Mouse (Mus musculus): Measurements from ENCODE around the gene Gm21972.

The Gm21972 gene

GRCm38 (mm10) chr1:86133337-86133736 lies at the start of gene Gm21972:
Gm21972 (plus strand) TSS chr1:86133637.
- DNase-seq: no peak

GRCm38 (mm10) chr1:86094413-86094812 lies 39.0 kb upstream of the Gm21972 start:
- DNase-seq: no peak

- no peak for DNase-seq
Measured at GRCm38 (mm10) chr1:86105054-86105453, 28.4 kb upstream of the Gm21972 start.

GRCm38 (mm10) chr1:86111779-86112178 lies 21.7 kb upstream of the Gm21972 start, which contains the start of gene Htr2b:
Htr2b (minus strand) TSS chr1:86111970.
- DNase-seq: peak; percentile 17 to 36

- DNase-seq: peak in 1 of 2 experiments; percentile 14
Measured at GRCm38 (mm10) chr1:86114141-86114540, 19.3 kb upstream of the Gm21972 start.

- no peak for DNase-seq
Measured at GRCm38 (mm10) chr1:86119549-86119948, 13.9 kb upstream of the Gm21972 start.

GRCm38 (mm10) chr1:86126036-86126435 lies 7.4 kb upstream of the Gm21972 start:
- no peak for DNase-seq

GRCm38 (mm10) chr1:86135315-86135714 lies 1.9 kb downstream of the Gm21972 start:
- no peak for DNase-seq

GRCm38 (mm10) chr1:86141081-86141480 lies 7.6 kb downstream of the Gm21972 start:
- DNase-seq: no peak

GRCm38 (mm10) chr1:86143165-86143564 lies 9.7 kb downstream of the Gm21972 start:
- DNase-seq: no peak

- peak in 1 of 2 experiments; percentile 42 for DNase-seq
Measured at GRCm38 (mm10) chr1:86144001-86144944, 10.8 kb downstream of the Gm21972 start.

GRCm38 (mm10) chr1:86146293-86146692 lies 12.9 kb downstream of the Gm21972 start:
- no peak for DNase-seq

GRCm38 (mm10) chr1:86147557-86147956 lies 14.1 kb downstream of the Gm21972 start:
- no peak for DNase-seq

GRCm38 (mm10) chr1:86148161-86148560 lies 14.7 kb downstream of the Gm21972 start:
- DNase-seq: no peak

GRCm38 (mm10) chr1:86150929-86151328 lies 17.5 kb downstream of the Gm21972 start:
- no peak for DNase-seq

- DNase-seq: no peak
Measured at GRCm38 (mm10) chr1:86151376-86151775, 17.9 kb downstream of the Gm21972 start.

- DNase-seq: peak in 1 of 2 experiments; percentile 54
Measured at GRCm38 (mm10) chr1:86152618-86153017, 19.2 kb downstream of the Gm21972 start.

GRCm38 (mm10) chr1:86154133-86154823 lies 20.8 kb downstream of the Gm21972 start, which contains the start of gene Armc9:
Armc9 (plus strand) TSS chr1:86154780.
- DNase-seq: peak; percentile 97 to 98

- no peak for DNase-seq
Measured at GRCm38 (mm10) chr1:86154824-86155164, 21.4 kb downstream of the Gm21972 start.

- DNase-seq: no peak
Measured at GRCm38 (mm10) chr1:86156075-86156474, 22.6 kb downstream of the Gm21972 start.

GRCm38 (mm10) chr1:86156595-86156994 lies 23.2 kb downstream of the Gm21972 start:
- DNase-seq: no peak

- no peak for DNase-seq
Measured at GRCm38 (mm10) chr1:86160059-86160458, 26.6 kb downstream of the Gm21972 start.

- DNase-seq: no peak
Measured at GRCm38 (mm10) chr1:86160479-86160878, 27.0 kb downstream of the Gm21972 start.

GRCm38 (mm10) chr1:86161061-86161460 lies 27.6 kb downstream of the Gm21972 start:
- DNase-seq: no peak

Data from kidney, postnatal 36 days (tissue).